Mouse (Mus musculus): ENCODE data around the gene Adpgk. TPM values are rescaled to one million over a fixed set of nuclear protein-coding genes. Genes with fewer than 3 reads are reported as not detected.
"Not testable (repeated sequence)": the region's sequence is repeated elsewhere in the genome, so short reads cannot be mapped to it uniquely, and the experiment has no call there.

Adpgk gene
- total RNA-seq, 2 experiments from 2014 or later = 14.9 to 17.2 TPM

DNA sequence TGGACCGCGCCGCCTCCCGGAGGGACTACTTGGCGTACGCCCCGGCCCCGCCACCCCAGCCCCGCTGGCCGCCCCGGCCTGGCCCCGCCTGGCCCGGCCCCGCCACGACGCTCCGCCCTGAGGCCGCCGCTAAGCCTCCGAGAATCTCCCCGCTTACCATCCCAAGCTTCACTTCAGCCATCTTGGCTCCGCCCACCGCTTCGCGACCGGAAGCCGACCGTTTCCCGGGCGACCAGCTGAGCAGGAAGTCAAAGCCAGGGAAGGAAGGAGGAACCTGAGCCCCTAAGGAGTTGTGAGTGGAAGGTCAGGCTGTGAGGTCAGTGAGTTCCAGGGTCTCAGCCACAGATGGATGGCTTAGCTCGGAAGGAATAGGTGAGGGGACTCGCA lies 61.9 kb downstream of the Adpgk start, which contains the start of gene Bbs4:
TSS of gene Bbs4 (minus strand) at position 256 of the 387 bp plus-strand sequence.
- intact Hi-C loops (cut with DNase I) = loop anchor here (1.0 to 10.0 kb wide), 3 partner anchors 62 to 212 kb away; partner anchors contain the start of genes Adpgk and Arih1

DNA sequence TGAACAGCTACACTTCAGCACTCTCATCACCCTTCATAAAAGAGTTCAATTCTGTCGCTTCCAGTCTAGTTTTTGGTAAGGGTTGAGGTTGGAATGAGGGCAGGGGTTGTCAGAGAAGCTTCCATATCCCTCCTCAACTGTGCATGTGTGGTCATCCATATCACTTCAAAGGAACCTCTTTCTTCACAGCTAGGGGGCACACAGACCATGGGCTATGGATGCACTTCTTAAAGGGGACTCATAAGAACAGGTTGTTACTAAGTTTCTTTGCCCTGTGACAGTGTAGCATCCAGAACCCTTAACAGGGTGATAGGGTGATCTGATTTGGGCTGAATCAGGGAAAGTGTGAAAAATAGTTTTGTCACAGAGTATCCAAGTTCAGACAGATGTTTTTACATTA lies 66.7 kb downstream of the Adpgk start:
- DNase-seq (ENCODE audit: low spot score in 2 of 2) = not testable (repeated sequence)
- intact Hi-C loops (cut with DNase I) = loop anchor here (10.0 kb wide), 2 partner anchors 127 to 207 kb away; partner anchors contain the start of gene Arih1

More for the DNA sequence above, 61.9 kb downstream of the Adpgk start, which contains the start of gene Bbs4:
- peak; percentile 86 to 88 for DNase-seq (ENCODE audit: low spot score in 2 of 2)

DNA sequence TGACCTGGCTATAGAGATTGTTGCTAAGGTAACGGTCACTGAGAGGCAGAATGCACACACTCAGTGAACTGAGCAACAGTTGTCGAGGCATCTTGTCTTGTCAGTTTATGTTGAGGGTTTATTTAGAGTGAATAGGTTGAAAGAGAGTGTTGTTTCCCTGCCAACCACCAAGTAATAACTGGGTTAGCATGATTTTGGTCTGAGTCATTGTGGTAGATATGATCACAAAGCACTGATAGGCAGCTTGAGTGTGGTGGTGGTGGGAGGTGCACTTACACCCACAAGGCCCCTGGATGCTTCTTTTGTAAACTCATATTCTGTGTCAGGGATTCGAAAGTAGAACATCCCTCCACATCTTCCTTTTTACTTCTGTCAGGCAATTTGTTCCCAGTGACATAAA lies 69.1 kb downstream of the Adpgk start:
- intact Hi-C loops (cut with DNase I) = not testable (repeated sequence)

DNA sequence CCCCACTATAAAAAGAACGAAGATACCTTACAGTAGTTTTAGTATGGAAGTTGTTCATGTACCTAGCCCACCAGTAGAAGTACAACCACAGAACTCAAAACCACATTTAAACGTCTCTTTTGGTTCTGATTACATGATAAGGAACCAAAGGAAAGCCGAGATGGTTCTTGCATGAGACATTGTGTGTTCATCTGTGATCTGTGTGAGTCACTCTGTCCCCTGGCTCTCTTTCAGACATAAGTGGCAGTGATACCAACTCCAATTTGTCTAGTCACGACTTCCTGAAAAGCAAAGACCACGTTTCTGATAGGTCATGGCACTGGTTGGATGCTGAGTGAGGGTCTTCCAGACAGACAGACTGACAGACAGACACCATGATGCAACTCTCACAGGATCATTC lies 77.9 kb downstream of the Adpgk start:
- intact Hi-C loops (cut with DNase I) = no loop called here
- DNase-seq (ENCODE audit: low spot score in 2 of 2) = no peak

More for the DNA sequence above, 69.1 kb downstream of the Adpgk start:
- DNase-seq (ENCODE audit: low spot score in 2 of 2) = not testable (repeated sequence)

DNA sequence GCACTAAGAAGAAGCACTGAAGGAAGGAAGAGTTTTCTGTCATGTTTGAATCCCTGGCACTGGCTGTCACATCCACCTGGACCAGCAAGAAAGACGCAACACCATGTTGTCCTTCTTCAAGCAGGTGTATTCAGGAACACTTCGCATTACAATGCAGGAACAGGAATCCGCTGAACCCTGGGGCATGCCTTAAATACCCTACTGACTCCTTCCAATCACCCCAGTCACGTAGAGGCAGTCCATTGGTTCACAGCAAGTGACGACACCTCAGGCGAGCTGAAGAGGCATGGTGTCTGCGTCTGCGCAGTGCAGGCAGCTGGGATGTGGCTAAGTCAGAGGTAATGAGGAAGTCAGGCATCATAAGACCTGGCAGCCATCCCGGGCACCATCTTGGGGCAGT lies 78.3 kb downstream of the Adpgk start:
- DNase-seq (ENCODE audit: low spot score in 2 of 2) = no peak
- intact Hi-C loops (cut with DNase I) = no loop called here

Other genes with a start within 250 kb of the Adpgk start
- 10 to 100 TPM; 41.1 to 42.3 TPM for gene Bbs4, start 62.0 kb downstream of the Adpgk start, total RNA-seq (2021)
- 100 to 1,000 TPM; 113 to 119 TPM for gene Arih1, start 195.1 kb downstream of the Adpgk start, total RNA-seq (2021)
- gene Hexa, start 248.0 kb downstream of the Adpgk start, total RNA-seq (2021) = 10 to 100 TPM; 49.4 to 49.5 TPM
- gene Tmem202, start 248.3 kb downstream of the Adpgk start, total RNA-seq (2021) = 1 to 10 TPM; 3.9 to 4.4 TPM

Data from left cerebral cortex, postnatal 25 days (tissue).